Mouse (Mus musculus) macrophage (primary cell): ENCODE results near the gene Ndrg4. TPM values are rescaled to one million over a fixed set of nuclear protein-coding genes. Genes with fewer than 3 reads are reported as not detected.
A peak's percentile ranks its signal among the peaks of the same experiment; 100 is the strongest.

Source experiments
- H3K27ac ChIP-seq: fragments of 350-480 bp; formaldehyde crosslinking; 2 replicates; pipeline ENCODE4 v1.9.0; 2021
- H3K36me3 ChIP-seq: fragments of 350-480 bp; formaldehyde crosslinking; 2 replicates; pipeline ENCODE4 v1.9.0; 2021; ENCODE audit errors: inconsistent target
- H3K4me3 ChIP-seq: fragments of 350-480 bp; formaldehyde crosslinking; 2 replicates; pipeline ENCODE4 v1.9.0; 2021; ENCODE audit errors: inconsistent target
- H3K79me2 ChIP-seq: fragments of 350-480 bp; formaldehyde crosslinking; 2 replicates; pipeline ENCODE4 v1.9.0; 2021; ENCODE audit errors: inconsistent target
- WGBS: methylation state at CpG from one replicate; pipeline ENCODE4 v1.1.7; 2026; ENCODE audit warnings: inconsistent platforms; ENCODE audit not compliant: missing documents; 5-methylcytosine and 5-hydroxymethylcytosine counted together
- polyA plus RNA-seq: library from polyadenylated mRNA; stranded (reverse); fragments of 250-400 nt; gene quantifications from 3 replicates; pipeline ENCODE4 v1.2.4, GENCODE M21; 2018; ENCODE audit warnings: inconsistent platforms

The Ndrg4 gene
- polyA plus RNA-seq, 1 experiment from 2014 or later = 0.73 TPM

- H3K36me3 ChIP-seq = no peaks in the 10 kb centered on the region
- 58% methylated on average over 9 of the region's 9 CpGs for WGBS
- no peaks in the 10 kb centered on the region for H3K79me2 ChIP-seq
- no peak overlapping the region for H3K27ac ChIP-seq
- no peak overlapping the region for H3K4me3 ChIP-seq
Measured at GRCm38 (mm10) chr8:95700282-95700681, 23.5 kb downstream of the Ndrg4 start.

- Histone ChIP-seq H3K27ac (no peak overlapping the region), H3K4me3 (no peak overlapping the region), H3K79me2 (no peaks in the 10 kb centered on the region), H3K36me3 (no peaks in the 10 kb centered on the region)
- 84% methylated on average over 4 of the region's 4 CpGs for WGBS
Measured at GRCm38 (mm10) chr8:95701809-95702208, 25.0 kb downstream of the Ndrg4 start.

- Histone ChIP-seq H3K36me3 (no peaks in the 10 kb centered on the region), H3K4me3 (peak overlapping the region; percentile 26), H3K27ac (no peak overlapping the region), H3K79me2 (no peaks in the 10 kb centered on the region)
- WGBS = 7% methylated on average over 34 of the region's 34 CpGs
Measured at GRCm38 (mm10) chr8:95702480-95703446, 26.0 kb downstream of the Ndrg4 start.

GRCm38 (mm10) chr8:95703461-95704260 lies 26.9 kb downstream of the Ndrg4 start:
- Histone ChIP-seq H3K27ac (no peak overlapping the region), H3K4me3 (peak overlapping the region; percentile 26), H3K36me3 (no peaks in the 10 kb centered on the region), H3K79me2 (no peaks in the 10 kb centered on the region)
- WGBS = 13% methylated on average over 15 of the region's 15 CpGs

- WGBS = 92% methylated on average over 3 of the region's 3 CpGs
- H3K4me3 ChIP-seq = no peak overlapping the region
- H3K27ac ChIP-seq = no peak overlapping the region
- no peaks in the 10 kb centered on the region for H3K79me2 ChIP-seq
- H3K36me3 ChIP-seq = no peaks in the 10 kb centered on the region
Measured at GRCm38 (mm10) chr8:95704538-95704937, 27.8 kb downstream of the Ndrg4 start.

GRCm38 (mm10) chr8:95709579-95709978 lies 32.8 kb downstream of the Ndrg4 start:
- WGBS = 93% methylated on average over 7 of the region's 7 CpGs
- Histone ChIP-seq H3K4me3 (no peak overlapping the region), H3K36me3 (no peaks in the 10 kb centered on the region), H3K27ac (no peak overlapping the region), H3K79me2 (no peaks in the 10 kb centered on the region)

- WGBS = 82% methylated on average over 3 of the region's 3 CpGs
- Histone ChIP-seq H3K36me3 (no peaks in the 10 kb centered on the region), H3K4me3 (no peak overlapping the region), H3K79me2 (no peaks in the 10 kb centered on the region), H3K27ac (no peak overlapping the region)
Measured at GRCm38 (mm10) chr8:95711029-95711428, 34.2 kb downstream of the Ndrg4 start.

- WGBS = 90% methylated on average over 9 of the region's 9 CpGs
- Histone ChIP-seq H3K4me3 (no peak overlapping the region), H3K27ac (no peak overlapping the region), H3K36me3 (no peaks in the 10 kb centered on the region), H3K79me2 (no peaks in the 10 kb centered on the region)
Measured at GRCm38 (mm10) chr8:95712395-95712794, 35.6 kb downstream of the Ndrg4 start.

- Histone ChIP-seq H3K36me3 (no peaks in the 10 kb centered on the region), H3K4me3 (no peak overlapping the region), H3K27ac (no peak overlapping the region), H3K79me2 (no peaks in the 10 kb centered on the region)
- 84% methylated on average over 19 of the region's 19 CpGs for WGBS
Measured at GRCm38 (mm10) chr8:95713100-95714010, 36.6 kb downstream of the Ndrg4 start.

- WGBS = 94% methylated on average over 4 of the region's 4 CpGs
- Histone ChIP-seq H3K36me3 (peaks cover 1% of the 10 kb centered on the region), H3K79me2 (no peaks in the 10 kb centered on the region), H3K4me3 (no peak overlapping the region), H3K27ac (no peak overlapping the region)
Measured at GRCm38 (mm10) chr8:95714367-95714766, 37.6 kb downstream of the Ndrg4 start.

- Histone ChIP-seq H3K79me2 (no peaks in the 10 kb centered on the region), H3K36me3 (peaks cover 5% of the 10 kb centered on the region), H3K4me3 (peak overlapping the region; percentile 29; the same call in 1 of the 2 replicates), H3K27ac (no peak overlapping the region)
- 81% methylated on average over 6 of the region's 6 CpGs for WGBS
Measured at GRCm38 (mm10) chr8:95714837-95715413, 38.1 kb downstream of the Ndrg4 start.

GRCm38 (mm10) chr8:95715676-95716531 lies 39.1 kb downstream of the Ndrg4 start, which contains the start of gene Setd6:
TSS of gene Setd6 (plus strand) at chr8:95715881.
- WGBS = 1% methylated on average over 52 of the region's 79 CpGs
- no peaks in the 10 kb centered on the region for H3K79me2 ChIP-seq
- H3K4me3 ChIP-seq = peak within 1 kb of the TSS; percentile 29
- H3K27ac ChIP-seq = no peak within 1 kb of the TSS
- peaks cover 12% of the 10 kb centered on the region for H3K36me3 ChIP-seq
